Mouse (Mus musculus): ENCODE data around the gene Mrgpra2b. TPM values are rescaled to one million over a fixed set of nuclear protein-coding genes. Genes with fewer than 3 reads are reported as not detected.

Mrgpra2b gene
- total RNA-seq (2023), result not detected

DNA sequence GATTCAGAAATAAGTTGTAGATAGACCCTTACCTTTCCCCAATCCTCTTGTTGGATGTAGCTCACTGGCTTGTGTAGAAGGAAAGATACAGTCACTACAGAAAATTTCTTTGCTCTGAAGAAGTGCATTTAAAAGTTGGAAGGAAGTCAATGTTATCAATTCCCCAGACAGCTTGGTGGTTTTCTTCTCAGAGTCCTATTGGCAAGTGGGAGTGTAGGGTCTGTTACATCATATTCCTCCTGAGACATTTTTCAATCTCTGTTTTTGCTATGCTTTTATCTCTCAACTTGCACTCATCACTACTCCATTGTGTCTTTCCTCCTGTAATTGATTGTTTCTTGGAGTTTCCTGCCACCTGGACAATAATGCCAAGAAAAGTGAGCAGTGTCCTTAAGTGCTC, at the start of gene Mrgpra2b:
Mrgpra2b (minus strand) TSS at position 101 of the 400 bp plus-strand sequence.

DNA sequence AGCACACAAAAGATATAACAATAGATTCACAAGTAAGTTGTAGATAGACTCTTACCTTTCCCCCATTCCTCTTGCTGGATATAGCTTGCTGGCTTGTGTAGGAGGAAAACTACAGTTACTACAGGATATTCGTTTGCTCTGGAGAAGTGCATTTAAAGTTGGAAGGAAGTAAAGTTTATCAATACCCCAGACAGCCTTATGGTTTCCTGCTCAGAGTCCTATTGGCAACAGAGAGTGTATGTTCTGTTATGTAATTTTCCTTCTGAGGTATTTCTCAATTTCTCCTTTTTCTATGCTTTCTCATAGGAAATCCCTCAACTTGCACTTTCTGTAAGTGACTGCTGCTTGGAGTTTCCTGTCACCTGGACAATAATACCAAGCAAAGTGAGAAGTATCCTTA, 76.6 kb downstream of the Mrgpra2b start, which contains the start of gene Mrgpra2a:
Mrgpra2a (minus strand) TSS at position 125 of the 400 bp plus-strand sequence.

Other genes with a start within 250 kb of the Mrgpra2b start
- gene Mrgpra1, start 174.6 kb downstream of the Mrgpra2b start, total RNA-seq (2023), result not detected
- gene Mrgpra2a, start 76.7 kb downstream of the Mrgpra2b start, total RNA-seq (2023), result not detected
- gene Mrgpra3, start 72.5 kb upstream of the Mrgpra2b start, total RNA-seq (2023), result not detected

Measured in T-cell, adult 66 days (primary cell).